Mouse (Mus musculus) kidney, adult 11 months (tissue): Measurements from ENCODE around the gene Ttyh2.
A peak's percentile ranks its signal among the peaks of the same experiment; 100 is the strongest.

Source experiments
- DNase-seq: peaks from one replicate; pipeline ENCODE4 v3.0.0; 2022

The Ttyh2 gene

GRCm38 (mm10) chr11:114714526-114714925, 39.3 kb downstream of the Ttyh2 start:
- DNase-seq: no peak

GRCm38 (mm10) chr11:114715531-114715930, 40.3 kb downstream of the Ttyh2 start:
- DNase-seq: no peak

- no peak for DNase-seq
Measured at GRCm38 (mm10) chr11:114720535-114720934, 45.3 kb downstream of the Ttyh2 start.

- no peak for DNase-seq
Measured at GRCm38 (mm10) chr11:114722438-114722837, 47.2 kb downstream of the Ttyh2 start.

- no peak for DNase-seq
Measured at GRCm38 (mm10) chr11:114723030-114723429, 47.8 kb downstream of the Ttyh2 start.

- no peak for DNase-seq
Measured at GRCm38 (mm10) chr11:114724787-114725590, 49.8 kb downstream of the Ttyh2 start.

- peak; percentile 59 for DNase-seq
Measured at GRCm38 (mm10) chr11:114726965-114727825, 52.0 kb downstream of the Ttyh2 start, which contains the start of gene Dnaic2. TSS of gene Dnaic2 (plus strand) at chr11:114727408.

GRCm38 (mm10) chr11:114727826-114728186, 52.6 kb downstream of the Ttyh2 start:
- no peak for DNase-seq

- DNase-seq: no peak
Measured at GRCm38 (mm10) chr11:114728333-114728732, 53.1 kb downstream of the Ttyh2 start.

- DNase-seq: no peak
Measured at GRCm38 (mm10) chr11:114729832-114730363, 54.7 kb downstream of the Ttyh2 start.

- DNase-seq: no peak
Measured at GRCm38 (mm10) chr11:114731711-114732110, 56.5 kb downstream of the Ttyh2 start.

GRCm38 (mm10) chr11:114732890-114733289, 57.7 kb downstream of the Ttyh2 start:
- DNase-seq: no peak

GRCm38 (mm10) chr11:114736111-114736510, 60.9 kb downstream of the Ttyh2 start:
- no peak for DNase-seq

- peak; percentile 38 for DNase-seq
Measured at GRCm38 (mm10) chr11:114736913-114737624, 61.8 kb downstream of the Ttyh2 start.

- DNase-seq: peak; percentile 44
Measured at GRCm38 (mm10) chr11:114740598-114740997, 65.4 kb downstream of the Ttyh2 start.

- no peak for DNase-seq
Measured at GRCm38 (mm10) chr11:114741451-114741850, 66.2 kb downstream of the Ttyh2 start.

- DNase-seq: peak; percentile 71
Measured at GRCm38 (mm10) chr11:114745134-114745533, 69.9 kb downstream of the Ttyh2 start.

- DNase-seq: no peak
Measured at GRCm38 (mm10) chr11:114747564-114748138, 72.4 kb downstream of the Ttyh2 start.

GRCm38 (mm10) chr11:114764820-114765818, 89.9 kb downstream of the Ttyh2 start, which contains the start of gene Kif19a:
TSS of gene Kif19a (plus strand) at chr11:114765388.
- peak; percentile 19 for DNase-seq

- DNase-seq: no peak
Measured at GRCm38 (mm10) chr11:114769911-114770310, 94.7 kb downstream of the Ttyh2 start.
